Mouse (Mus musculus): ENCODE data around the gene Ncbp3.

DNA sequence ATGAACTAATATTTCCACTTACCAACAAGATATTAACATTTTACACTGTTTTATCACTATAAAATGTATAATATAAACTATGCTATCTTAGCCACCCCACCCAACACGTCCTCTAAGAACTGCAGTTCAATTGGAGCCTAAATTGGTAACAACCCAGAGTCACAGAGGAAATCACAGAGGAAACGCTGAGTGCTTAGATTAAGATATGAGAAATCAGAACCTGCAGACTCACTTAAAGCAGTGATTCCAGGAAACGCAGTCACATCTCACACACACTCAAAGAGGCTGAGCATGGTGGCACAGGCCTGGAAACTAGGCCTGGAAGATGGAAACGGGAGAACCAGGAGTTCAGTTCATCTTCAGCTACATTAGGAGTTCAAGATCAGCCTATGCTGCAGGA, 53.7 kb downstream of the Ncbp3 start:
- TF ChIP-seq CTCF (IDR thresholded peaks at IDR 0.05; ENCODE audit: insufficient read depth, low read depth, low read length) (no peak), POLR2A (IDR thresholded peaks at IDR 0.05; ENCODE audit: insufficient read depth, low read depth, low read length) (no peak)
